Mouse (Mus musculus) liver, embryonic 14.5 days (tissue): ENCODE measurements around the gene Tyw1. TPM values are rescaled to one million over a fixed set of nuclear protein-coding genes. Genes with fewer than 3 reads are reported as not detected.

Experiments
- ATAC-seq: fragments of 200-750 bp; cut with Nextera tagmentation; 2 replicates; pipeline ENCODE4 v1.8.0; 2017; ENCODE audit warnings: moderate number of reproducible peaks, mild to moderate bottlenecking, moderate library complexity; ENCODE audit not compliant: insufficient read depth
- DNase-seq, 3 experiments: peaks; one replicate each; pipeline ENCODE4 v3.0.0-alpha.2; 2012 to 2013; ENCODE audit warnings: low read depth in 3 of 3, low spot score in 3 of 3
- H3K27ac ChIP-seq: fragments of 300-500 bp; sonication (generic); 2 replicates; pipeline ENCODE4 v1.5.1; 2014; ENCODE audit warnings: moderate library complexity, mild to moderate bottlenecking, control low read depth, inconsistent platforms
- H3K27me3 ChIP-seq: fragments of 300-500 bp; sonication (generic); 2 replicates; pipeline ENCODE4 v1.6.1; 2014; ENCODE audit warnings: mild to moderate bottlenecking, low read length, moderate library complexity; ENCODE audit not compliant: control insufficient read depth, insufficient read depth
- H3K36me3 ChIP-seq: fragments of 300-500 bp; sonication (generic); replicated peaks from 2 replicates; pipeline ENCODE4 v1.6.1; 2014; ENCODE audit warnings: low read depth; ENCODE audit not compliant: control insufficient read depth, insufficient read depth
- H3K4me1 ChIP-seq, 2 experiments: fragments of 200-500 bp in 1 of 2; fragments of 300-500 bp in 1 of 2; sonication (generic) in 1 of 2; replicated peaks; 2 replicates each; pipeline ENCODE4 v1.6.1; 2012 to 2014; ENCODE audit warnings: antibody characterized with exemption in 1 of 2, inconsistent platforms in 1 of 2, low read length in 1 of 2; ENCODE audit not compliant: control insufficient read depth in 2 of 2, insufficient read depth in 2 of 2
- H3K4me2 ChIP-seq: fragments of 300-500 bp; sonication (generic); 2 replicates; pipeline ENCODE4 v1.6.1; 2014; ENCODE audit warnings: low read depth, mild to moderate bottlenecking, control low read depth, moderate library complexity
- H3K4me3 ChIP-seq, 2 experiments: fragments of 200-500 bp in 1 of 2; fragments of 300-500 bp in 1 of 2; sonication (generic) in 1 of 2; 2 replicates each; pipeline ENCODE4 v1.5.1; 2012 to 2014; ENCODE audit warnings: low read depth in 2 of 2, low read length in 2 of 2, mild to moderate bottlenecking in 2 of 2, control low read depth in 1 of 2, inconsistent platforms in 1 of 2, moderate library complexity in 1 of 2; ENCODE audit not compliant: insufficient read depth in 1 of 2
- H3K9ac ChIP-seq: fragments of 300-500 bp; sonication (generic); replicated peaks from 2 replicates; pipeline ENCODE4 v1.6.1; 2014; ENCODE audit warnings: mild to moderate bottlenecking, control low read depth, moderate library complexity
- H3K9me3 ChIP-seq: fragments of 300-500 bp; sonication (generic); 2 replicates; pipeline ENCODE4 v1.6.1; 2016; ENCODE audit warnings: low read length, mixed read lengths; ENCODE audit not compliant: control insufficient read depth
- CTCF ChIP-seq: IDR thresholded peaks from 2 replicates; pipeline ENCODE4 v1.5.1; 2016; ENCODE audit warnings: antibody characterized with exemption, low read depth, control low read depth
- EP300 ChIP-seq: IDR thresholded peaks from 2 replicates; pipeline ENCODE4 v1.6.1; 2016; ENCODE audit warnings: antibody characterized with exemption, low read depth
- WGBS: fragments of 180-500 bp; shearing (Covaris S2); extraction: QIAGEN DNeasy Blood & Tissue Kit; methylation state at CpG from one replicate; pipeline ENCODE4 v1.1.7; 2014; ENCODE audit not compliant: insufficient replicate concordance; 5-methylcytosine and 5-hydroxymethylcytosine counted together
- polyA plus RNA-seq, 2 experiments: library from polyadenylated mRNA; depleted of rRNA in 1 of 2; stranded (reverse) in 1 of 2; unstranded in 1 of 2; fragments of >200 nt; fragmentation: Nextera tagmentation in 1 of 2; extraction: Ambion mirVana in 1 of 2; gene quantifications; 2 replicates each; pipeline versions ENCODE4 v1.2.1 to v1.2.3; 2012 to 2014

Gene Tyw1
- polyA plus RNA-seq, 2 experiments: 6.8 to 12.1 TPM

DNA sequence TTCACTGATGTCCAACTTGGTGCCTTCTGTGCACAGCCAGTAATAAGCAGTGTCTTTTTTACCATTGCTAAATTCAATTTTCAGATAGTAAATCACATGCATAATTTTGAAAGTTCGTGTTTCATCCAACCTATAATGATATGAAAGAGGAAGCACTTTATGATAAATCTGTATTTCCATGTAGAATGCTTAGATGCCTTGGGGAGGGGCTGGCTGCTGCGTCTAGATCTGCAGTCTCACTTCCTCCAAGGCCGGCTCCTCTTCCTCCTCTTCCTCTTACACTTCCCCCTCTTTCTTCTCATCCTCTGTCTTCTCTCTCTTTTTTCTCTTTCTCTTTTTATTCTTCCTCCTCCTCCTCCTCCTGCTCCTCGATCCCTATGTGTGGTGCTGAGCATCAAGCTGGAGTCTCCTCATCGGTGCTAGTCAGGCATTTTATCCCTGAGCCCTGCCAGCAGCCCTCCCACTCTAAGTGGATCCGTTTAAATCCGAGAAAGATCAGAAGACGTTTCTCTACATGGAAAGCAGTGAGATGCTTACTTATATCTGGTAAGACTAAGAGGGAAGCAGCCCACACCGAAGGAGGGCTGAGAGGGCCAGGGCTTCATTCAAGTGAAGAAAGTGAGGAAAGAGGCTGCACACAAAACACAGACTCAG is 27.8 kb downstream of the Tyw1 start:
- ATAC-seq: no peak

DNA sequence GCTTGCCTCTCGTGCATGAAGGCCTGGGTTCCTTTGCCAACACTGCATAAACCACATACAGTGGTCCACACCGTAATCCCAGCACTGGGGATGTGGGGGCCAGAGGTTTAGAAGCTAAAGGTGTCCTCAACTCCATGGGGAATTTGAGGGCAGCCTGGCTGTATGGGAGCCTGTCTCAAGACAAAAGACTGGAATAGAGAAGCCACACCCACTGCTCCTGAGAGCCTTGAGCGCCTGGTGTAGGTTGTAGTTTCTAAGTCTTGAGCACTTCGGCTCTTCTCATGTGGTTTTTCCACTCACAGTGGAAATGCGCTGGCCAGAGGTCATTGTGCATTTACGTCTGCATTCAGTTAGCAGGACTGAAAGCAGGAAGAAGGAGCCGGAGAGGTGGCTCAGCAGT is 32.7 kb downstream of the Tyw1 start:
- H3K4me2 ChIP-seq: no peak overlapping the region

More for the DNA sequence above, 27.8 kb downstream of the Tyw1 start:
- Histone ChIP-seq H3K27ac (no peak overlapping the region), H3K9ac (no peak overlapping the region), H3K4me2 (no peak overlapping the region), H3K27me3 (no peaks in the 10 kb centered on the region), H3K9me3 (no peaks in the 10 kb centered on the region), H3K4me3 (no peak overlapping the region), H3K4me1 (no peaks in the 10 kb centered on the region), H3K36me3 (peaks cover 5% of the 10 kb centered on the region)
- DNase-seq: no peak
- WGBS: 79% methylated on average over 9 of the region's 9 CpGs
- TF ChIP-seq EP300 (no peak), CTCF (no peak)

DNA sequence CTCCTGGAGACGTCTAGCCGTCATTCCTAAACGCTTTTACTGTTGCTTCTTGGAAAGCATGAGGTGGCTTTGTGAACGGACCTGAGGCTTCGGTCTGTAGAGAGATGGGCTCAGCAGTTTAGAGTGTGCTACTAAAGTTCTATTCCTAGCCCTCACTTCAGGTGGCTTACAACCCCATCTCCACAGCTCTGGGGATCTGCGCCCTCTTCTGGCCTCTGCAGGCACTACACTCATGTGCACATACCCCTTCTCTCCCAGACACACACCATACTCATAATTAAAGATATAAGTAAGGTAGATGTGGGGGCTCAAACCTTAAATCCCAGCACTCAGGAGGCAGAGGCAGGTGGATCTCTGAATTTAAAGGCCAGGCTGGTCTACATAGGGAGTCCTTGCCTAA is 34.8 kb downstream of the Tyw1 start:
- Histone ChIP-seq H3K36me3 (peaks cover 3% of the 10 kb centered on the region), H3K4me3 (no peak overlapping the region), H3K9ac (no peak overlapping the region), H3K4me2 (no peak overlapping the region), H3K9me3 (no peaks in the 10 kb centered on the region), H3K4me1 (no peaks in the 10 kb centered on the region), H3K27me3 (no peaks in the 10 kb centered on the region), H3K27ac (no peak overlapping the region)
- no peak for DNase-seq
- no peak for ATAC-seq
- TF ChIP-seq EP300 (no peak), CTCF (peak; percentile 58)
- 79% methylated on average over 6 of the region's 6 CpGs for WGBS

More for the DNA sequence above, 32.7 kb downstream of the Tyw1 start:
- no peak for DNase-seq
- no peak for ATAC-seq
- Histone ChIP-seq H3K4me3 (no peak overlapping the region), H3K27me3 (no peaks in the 10 kb centered on the region), H3K9ac (no peak overlapping the region), H3K27ac (no peak overlapping the region), H3K36me3 (peaks cover 3% of the 10 kb centered on the region), H3K9me3 (no peaks in the 10 kb centered on the region), H3K4me1 (no peaks in the 10 kb centered on the region)
- TF ChIP-seq CTCF: no peak
- TF ChIP-seq EP300: no peak
- WGBS: 82% methylated on average over 7 of the region's 7 CpGs

DNA sequence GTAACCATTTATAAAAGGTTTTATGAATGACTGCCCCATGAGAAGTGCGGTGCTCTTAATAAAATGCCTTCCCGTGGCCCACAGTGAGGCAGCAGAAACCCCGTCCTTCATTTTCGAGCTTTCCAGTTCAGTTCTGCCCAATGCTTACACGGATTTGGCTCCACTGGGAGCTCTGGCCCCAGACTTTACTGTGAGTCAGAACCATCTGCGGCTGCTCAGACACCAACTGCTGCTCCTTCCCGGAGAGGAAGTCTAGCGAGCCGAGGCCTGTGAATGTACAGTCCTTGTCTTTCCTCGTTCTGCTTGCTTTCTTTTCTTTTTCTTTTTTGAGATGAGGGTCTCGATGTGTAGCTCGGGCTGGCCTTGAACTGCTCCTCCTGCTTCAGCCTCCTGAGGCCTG is 35.4 kb downstream of the Tyw1 start:
- Histone ChIP-seq H3K4me1 (no peaks in the 10 kb centered on the region), H3K9me3 (no peaks in the 10 kb centered on the region), H3K27me3 (no peaks in the 10 kb centered on the region), H3K4me2 (no peak overlapping the region), H3K4me3 (no peak overlapping the region), H3K36me3 (peaks cover 3% of the 10 kb centered on the region), H3K9ac (no peak overlapping the region), H3K27ac (no peak overlapping the region)
- 87% methylated on average over 12 of the region's 12 CpGs for WGBS
- TF ChIP-seq CTCF: no peak
- TF ChIP-seq EP300: no peak
- ATAC-seq (no peak), DNase-seq (no peak)

DNA sequence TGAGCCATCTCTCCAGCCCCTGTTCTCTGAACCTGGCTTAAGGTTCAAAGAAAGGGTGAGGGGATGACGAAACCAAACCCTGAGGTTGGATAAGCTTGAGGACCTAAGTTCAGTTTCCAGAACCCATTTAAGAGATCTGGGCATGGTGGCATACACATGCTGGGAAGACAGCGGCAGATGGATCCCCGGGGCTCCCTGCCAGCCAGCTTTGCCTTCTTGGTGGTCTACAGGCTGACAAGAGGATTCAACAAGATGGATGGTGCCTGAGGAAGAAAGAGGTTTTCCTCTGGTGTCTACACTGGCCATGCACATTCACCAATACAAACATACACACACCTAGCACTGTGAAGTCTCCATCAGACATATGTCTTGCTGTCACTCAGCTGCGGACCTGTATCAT is 37.6 kb downstream of the Tyw1 start:
- H3K27ac ChIP-seq: no peak overlapping the region
- 81% methylated on average over 4 of the region's 4 CpGs for WGBS
- H3K4me3 ChIP-seq: no peak overlapping the region
- no peak overlapping the region for H3K9ac ChIP-seq
- DNase-seq (no peak), ATAC-seq (no peak)
- H3K36me3 ChIP-seq: peaks cover 7% of the 10 kb centered on the region
- H3K4me2 ChIP-seq: no peak overlapping the region
- TF ChIP-seq EP300 (no peak), CTCF (no peak)
- no peaks in the 10 kb centered on the region for H3K4me1 ChIP-seq
- H3K27me3 ChIP-seq: no peaks in the 10 kb centered on the region
- no peaks in the 10 kb centered on the region for H3K9me3 ChIP-seq
